Mouse (Mus musculus): Measurements from ENCODE around the gene Cox5a. TPM values are rescaled to one million over a fixed set of nuclear protein-coding genes. Genes with fewer than 3 reads are reported as not detected.

The Cox5a gene
- polyA plus RNA-seq, 1 experiment from 2014 or later: 737 TPM

DNA sequence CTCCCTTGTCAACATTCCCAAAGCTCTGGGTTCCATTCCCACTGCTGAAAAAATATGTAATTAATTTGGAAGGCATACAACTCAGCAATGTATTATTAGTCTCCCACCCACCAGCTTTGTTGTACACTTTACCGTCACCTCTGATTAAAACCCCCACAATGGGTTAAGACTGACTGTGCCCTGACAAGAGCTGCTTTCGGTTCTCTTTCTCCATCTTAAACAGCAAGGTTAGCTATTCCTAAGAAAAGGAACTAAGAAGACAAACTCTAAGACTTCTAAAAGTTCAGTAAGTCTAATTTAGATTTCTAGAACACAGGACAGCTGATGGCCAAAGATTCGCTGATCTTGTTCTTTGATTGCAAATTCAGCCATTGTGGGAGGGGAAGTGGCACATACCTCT is 36.1 kb downstream of the Cox5a start:
- Histone ChIP-seq H3K9me3 (replicated peaks) (no peaks in the 10 kb centered on the region), H3K36me3 (no peaks in the 10 kb centered on the region), H3K27ac (replicated peaks) (no peak overlapping the region), H3K4me1 (peaks cover 39% of the 10 kb centered on the region), H3K4me3 (no peak overlapping the region), H3K27me3 (ENCODE audit: low read depth, poor library complexity, severe bottlenecking) (no peaks in the 10 kb centered on the region)
- no peak for DNase-seq (ENCODE audit: low spot score)
- WGBS: 85% methylated on average over 3 of the region's 3 CpGs

GRCm38 (mm10) chr9:57558625-57559024 is 37.6 kb downstream of the Cox5a start:
- H3K9me3 ChIP-seq (replicated peaks): no peaks in the 10 kb centered on the region
- WGBS: 86% methylated on average over 4 of the region's 4 CpGs
- no peak overlapping the region for H3K4me3 ChIP-seq
- H3K27ac ChIP-seq (replicated peaks): no peak overlapping the region
- H3K36me3 ChIP-seq: no peaks in the 10 kb centered on the region
- DNase-seq (ENCODE audit: low spot score): no peak
- peaks cover 37% of the 10 kb centered on the region for H3K4me1 ChIP-seq
- H3K27me3 ChIP-seq (ENCODE audit: low read depth, poor library complexity, severe bottlenecking): no peaks in the 10 kb centered on the region

- no peak for DNase-seq (ENCODE audit: low spot score)
- H3K4me1 ChIP-seq: peaks cover 29% of the 10 kb centered on the region
- H3K4me3 ChIP-seq: no peak overlapping the region
- no peak overlapping the region for H3K27ac ChIP-seq (replicated peaks)
- WGBS: 85% methylated on average over 2 of the region's 2 CpGs
- no peaks in the 10 kb centered on the region for H3K9me3 ChIP-seq (replicated peaks)
- H3K27me3 ChIP-seq (ENCODE audit: low read depth, poor library complexity, severe bottlenecking): no peaks in the 10 kb centered on the region
- H3K36me3 ChIP-seq: no peaks in the 10 kb centered on the region
These were observed 38.5 kb downstream of the Cox5a start for GRCm38 (mm10) chr9:57559568-57559967.

GRCm38 (mm10) chr9:57560263-57560662 is 39.2 kb downstream of the Cox5a start:
- peak overlapping the region; percentile 88 for H3K27ac ChIP-seq (replicated peaks)
- peaks cover 24% of the 10 kb centered on the region for H3K4me1 ChIP-seq
- H3K27me3 ChIP-seq (ENCODE audit: low read depth, poor library complexity, severe bottlenecking): no peaks in the 10 kb centered on the region
- peak overlapping the region; percentile 81 for H3K4me3 ChIP-seq
- no peaks in the 10 kb centered on the region for H3K9me3 ChIP-seq (replicated peaks)
- 30% methylated on average over 7 of the region's 7 CpGs for WGBS
- no peak for DNase-seq (ENCODE audit: low spot score)
- H3K36me3 ChIP-seq: no peaks in the 10 kb centered on the region

DNA sequence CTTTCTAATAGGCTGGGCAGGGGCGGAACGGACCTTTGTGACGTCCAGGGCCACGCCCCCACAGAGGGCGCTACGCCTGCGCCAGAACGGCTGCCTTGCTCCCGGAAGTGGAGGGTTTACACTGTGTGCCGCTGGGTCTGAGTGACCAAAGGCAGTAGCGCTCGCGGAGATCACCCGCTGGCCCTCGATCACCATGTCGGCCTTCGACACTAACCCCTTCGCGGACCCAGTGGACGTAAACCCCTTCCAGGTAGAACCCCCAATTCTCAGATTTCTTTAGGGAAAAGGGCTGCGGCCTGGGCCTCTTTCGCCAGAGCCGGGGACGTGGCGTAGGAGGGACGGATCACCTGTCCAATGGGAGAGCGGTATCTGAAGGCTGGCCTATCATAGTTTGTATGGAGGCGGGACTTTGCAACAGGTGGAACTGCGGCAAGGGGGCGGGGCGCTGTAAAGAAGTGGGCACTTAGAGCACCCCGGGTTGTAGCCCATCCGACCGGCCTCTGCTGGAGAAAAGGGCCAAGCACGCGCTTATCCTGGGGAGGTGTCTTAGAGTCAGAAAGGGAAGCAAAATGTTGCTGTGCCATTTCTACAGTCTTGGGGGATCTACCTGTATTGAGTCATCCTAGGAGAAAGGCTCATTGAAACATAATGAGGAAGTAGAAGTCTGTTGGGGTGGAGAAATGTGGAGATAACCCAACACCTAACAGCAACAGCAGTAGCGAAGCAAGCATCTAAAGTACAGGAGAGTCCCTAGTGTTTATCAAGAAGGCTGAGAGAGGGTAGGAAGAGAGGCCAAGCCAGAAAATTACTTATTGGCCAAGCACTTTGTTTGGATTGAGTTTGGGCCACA is 40.0 kb downstream of the Cox5a start, which contains the start of gene Scamp2:
TSS of gene Scamp2 (plus strand) at position 83 of the 850 bp plus-strand sequence.
- Histone ChIP-seq H3K4me3 (peak within 1 kb of the TSS; percentile 81), H3K9me3 (replicated peaks) (no peaks in the 10 kb centered on the region), H3K36me3 (no peaks in the 10 kb centered on the region), H3K27me3 (ENCODE audit: low read depth, poor library complexity, severe bottlenecking) (no peaks in the 10 kb centered on the region), H3K27ac (replicated peaks) (peak within 1 kb of the TSS; percentile 88), H3K4me1 (peaks cover 28% of the 10 kb centered on the region)
- peak; percentile 95 for DNase-seq (ENCODE audit: low spot score)
- WGBS: 1% methylated on average over 37 of the region's 37 CpGs

DNA sequence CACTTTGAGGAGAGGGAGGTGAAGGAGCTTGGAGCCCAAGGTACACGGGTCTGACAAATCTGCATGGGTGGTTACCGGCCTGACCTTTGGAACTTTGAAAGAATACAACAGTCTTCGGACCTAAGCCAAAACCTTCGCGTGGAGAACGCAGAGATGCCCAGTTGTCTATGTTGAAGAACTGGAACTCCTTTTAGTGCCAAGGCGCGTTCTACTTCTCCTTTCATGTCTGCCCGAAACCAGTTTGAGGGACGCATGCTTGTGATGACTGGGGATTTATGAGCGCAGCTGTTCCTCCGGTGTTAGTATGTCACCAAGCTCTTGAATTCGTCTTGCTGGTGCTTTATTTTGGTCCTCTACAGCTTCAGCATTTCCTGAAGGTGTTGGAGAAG is 40.6 kb downstream of the Cox5a start:
- Histone ChIP-seq H3K9me3 (replicated peaks) (no peaks in the 10 kb centered on the region), H3K4me3 (peak overlapping the region; percentile 81), H3K4me1 (peaks cover 28% of the 10 kb centered on the region), H3K27me3 (ENCODE audit: low read depth, poor library complexity, severe bottlenecking) (no peaks in the 10 kb centered on the region), H3K36me3 (no peaks in the 10 kb centered on the region), H3K27ac (replicated peaks) (no peak overlapping the region)
- DNase-seq (ENCODE audit: low spot score): no peak
- 77% methylated on average over 13 of the region's 13 CpGs for WGBS

GRCm38 (mm10) chr9:57562896-57563372 is 41.9 kb downstream of the Cox5a start:
- no peak overlapping the region for H3K27ac ChIP-seq (replicated peaks)
- peaks cover 6% of the 10 kb centered on the region for H3K36me3 ChIP-seq
- no peak for DNase-seq (ENCODE audit: low spot score)
- H3K4me3 ChIP-seq: no peak overlapping the region
- H3K27me3 ChIP-seq (ENCODE audit: low read depth, poor library complexity, severe bottlenecking): no peaks in the 10 kb centered on the region
- no peaks in the 10 kb centered on the region for H3K9me3 ChIP-seq (replicated peaks)
- H3K4me1 ChIP-seq: peaks cover 28% of the 10 kb centered on the region
- WGBS: 80% methylated on average over 4 of the region's 4 CpGs

DNA sequence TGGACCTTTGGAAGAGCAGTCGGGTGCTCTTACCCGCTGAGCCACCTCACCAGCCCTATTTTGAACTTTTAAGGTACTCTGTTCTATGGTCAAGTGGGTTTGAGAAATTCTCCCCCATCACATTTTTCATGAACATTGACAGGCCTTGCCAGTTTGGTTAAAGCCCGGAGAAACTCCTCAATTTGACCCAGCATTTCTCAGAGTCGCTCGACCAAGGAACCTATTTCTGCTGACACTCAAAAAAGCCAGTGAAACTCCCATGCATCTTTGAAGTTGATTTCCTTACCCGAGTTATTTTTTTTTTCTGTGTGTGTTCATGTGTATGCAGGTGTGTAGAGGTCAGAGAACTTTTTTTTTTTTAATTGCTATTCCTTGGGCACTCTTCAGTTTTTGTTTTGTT is 43.5 kb downstream of the Cox5a start:
- Histone ChIP-seq H3K27ac (replicated peaks) (no peak overlapping the region), H3K36me3 (peaks cover 23% of the 10 kb centered on the region), H3K4me1 (peaks cover 28% of the 10 kb centered on the region), H3K27me3 (ENCODE audit: low read depth, poor library complexity, severe bottlenecking) (no peaks in the 10 kb centered on the region), H3K9me3 (replicated peaks) (no peaks in the 10 kb centered on the region), H3K4me3 (no peak overlapping the region)
- 86% methylated on average over 6 of the region's 6 CpGs for WGBS
- DNase-seq (ENCODE audit: low spot score): no peak

GRCm38 (mm10) chr9:57565741-57566221 is 44.7 kb downstream of the Cox5a start:
- DNase-seq (ENCODE audit: low spot score): no peak
- no peak overlapping the region for H3K4me3 ChIP-seq
- no peak overlapping the region for H3K27ac ChIP-seq (replicated peaks)
- 69% methylated on average over 10 of the region's 10 CpGs for WGBS
- no peaks in the 10 kb centered on the region for H3K9me3 ChIP-seq (replicated peaks)
- no peaks in the 10 kb centered on the region for H3K27me3 ChIP-seq (ENCODE audit: low read depth, poor library complexity, severe bottlenecking)
- peaks cover 33% of the 10 kb centered on the region for H3K36me3 ChIP-seq
- peaks cover 23% of the 10 kb centered on the region for H3K4me1 ChIP-seq

DNA sequence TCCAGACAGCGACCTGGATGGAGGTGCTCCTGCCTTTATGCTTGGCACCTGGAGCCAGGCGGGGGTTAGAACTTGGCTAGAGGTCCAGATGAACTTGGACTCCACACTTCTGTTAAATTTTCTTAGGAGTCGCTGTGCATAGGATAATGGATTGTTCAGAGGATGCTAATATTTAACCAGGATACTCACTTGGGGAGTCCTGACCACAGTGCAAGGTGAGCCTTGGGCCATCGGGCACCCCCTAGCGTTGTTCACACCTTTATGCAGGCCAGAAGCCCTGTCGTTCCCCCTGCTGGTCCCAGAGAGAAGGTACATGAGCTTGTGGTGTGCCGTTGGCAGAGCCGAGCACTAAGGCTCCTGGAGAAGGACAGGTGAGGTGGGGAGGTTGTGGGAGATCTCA is 45.8 kb downstream of the Cox5a start:
- no peaks in the 10 kb centered on the region for H3K9me3 ChIP-seq (replicated peaks)
- WGBS: 63% methylated on average over 8 of the region's 8 CpGs
- no peak overlapping the region for H3K4me3 ChIP-seq
- H3K4me1 ChIP-seq: peaks cover 15% of the 10 kb centered on the region
- peaks cover 43% of the 10 kb centered on the region for H3K36me3 ChIP-seq
- no peaks in the 10 kb centered on the region for H3K27me3 ChIP-seq (ENCODE audit: low read depth, poor library complexity, severe bottlenecking)
- H3K27ac ChIP-seq (replicated peaks): no peak overlapping the region
- DNase-seq (ENCODE audit: low spot score): no peak

DNA sequence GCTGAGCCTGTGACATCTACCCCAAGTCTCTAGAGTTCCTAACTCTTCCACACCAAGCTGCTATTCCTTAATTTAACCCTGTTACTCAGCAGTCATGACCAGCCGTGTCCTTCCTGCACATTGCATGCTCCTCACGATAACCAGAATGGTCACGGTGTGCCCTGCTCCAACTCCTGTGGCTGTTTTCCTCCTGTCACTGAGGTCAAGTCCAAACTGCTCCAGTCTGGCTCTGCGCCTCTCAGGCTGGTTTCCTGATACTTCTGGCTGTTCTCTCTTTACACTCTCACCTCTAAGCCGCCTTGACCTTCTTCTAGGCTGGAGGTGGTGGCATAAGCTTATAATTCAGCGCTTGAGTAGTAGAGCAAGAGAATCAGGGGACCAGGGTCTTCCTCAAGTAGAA is 47.4 kb downstream of the Cox5a start:
- Histone ChIP-seq H3K27ac (replicated peaks) (no peak overlapping the region), H3K36me3 (peaks cover 55% of the 10 kb centered on the region), H3K27me3 (ENCODE audit: low read depth, poor library complexity, severe bottlenecking) (no peaks in the 10 kb centered on the region), H3K9me3 (replicated peaks) (no peaks in the 10 kb centered on the region), H3K4me3 (no peak overlapping the region), H3K4me1 (0 out of 2 replicates have a peak, but pooled peaks cover 3% of the 10 kb centered on the region)
- 94% methylated on average over 6 of the region's 6 CpGs for WGBS
- DNase-seq (ENCODE audit: low spot score): no peak

- H3K4me1 ChIP-seq: no peaks in the 10 kb centered on the region; the same call in 1 of the 2 replicates
- peaks cover 69% of the 10 kb centered on the region for H3K36me3 ChIP-seq
- H3K9me3 ChIP-seq (replicated peaks): no peaks in the 10 kb centered on the region
- H3K27ac ChIP-seq (replicated peaks): no peak overlapping the region
- no peak for DNase-seq (ENCODE audit: low spot score)
- H3K4me3 ChIP-seq: no peak overlapping the region
- no peaks in the 10 kb centered on the region for H3K27me3 ChIP-seq (ENCODE audit: low read depth, poor library complexity, severe bottlenecking)
These were observed 53.3 kb downstream of the Cox5a start for GRCm38 (mm10) chr9:57574397-57574796.

DNA sequence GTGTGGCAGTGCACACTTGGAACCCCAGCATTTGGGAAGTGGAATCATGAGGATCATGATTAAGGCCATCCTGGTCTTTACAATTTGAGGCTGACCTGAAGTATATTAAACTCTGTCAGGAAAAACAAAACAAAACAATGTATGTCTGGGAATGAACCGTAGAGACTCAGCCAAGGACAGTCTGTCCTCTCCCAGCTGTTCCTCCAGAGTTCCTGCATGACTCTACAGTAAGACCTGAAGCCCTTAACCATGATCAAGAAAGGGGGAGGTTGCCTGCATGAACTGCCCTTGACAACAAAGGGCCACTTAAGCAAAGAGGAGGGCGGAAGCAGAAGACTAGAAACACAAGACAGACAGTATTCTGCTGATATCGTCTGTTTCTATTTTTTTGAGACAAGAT is 54.5 kb downstream of the Cox5a start:
- Histone ChIP-seq H3K4me3 (no peak overlapping the region), H3K9me3 (replicated peaks) (no peaks in the 10 kb centered on the region), H3K27me3 (ENCODE audit: low read depth, poor library complexity, severe bottlenecking) (no peaks in the 10 kb centered on the region), H3K27ac (replicated peaks) (no peak overlapping the region), H3K36me3 (peaks cover 70% of the 10 kb centered on the region), H3K4me1 (no peaks in the 10 kb centered on the region; the same call in 1 of the 2 replicates)
- WGBS: 92% methylated on average over 3 of the region's 3 CpGs
- no peak for DNase-seq (ENCODE audit: low spot score)

Measured in midbrain, embryonic 10.5 days (tissue).